Mouse (Mus musculus) kidney, adult 2 months (tissue): ENCODE measurements around the gene Efcab11.

Experiments
- CTCF ChIP-seq: fragments of 200-500 bp; conservative IDR thresholded peaks from 2 replicates; pipeline ENCODE4 v1.5.1; 2011; ENCODE audit warnings: low read depth, mild to moderate bottlenecking, control low read depth, low read length, moderate library complexity, mixed read lengths; ENCODE audit not compliant: insufficient read depth, insufficient read length
- POLR2A ChIP-seq: fragments of 200-500 bp; IDR thresholded peaks from one replicate; pipeline ENCODE4 v1.6.1; 2011; ENCODE audit warnings: low read depth, low read length, control low read depth

DNA sequence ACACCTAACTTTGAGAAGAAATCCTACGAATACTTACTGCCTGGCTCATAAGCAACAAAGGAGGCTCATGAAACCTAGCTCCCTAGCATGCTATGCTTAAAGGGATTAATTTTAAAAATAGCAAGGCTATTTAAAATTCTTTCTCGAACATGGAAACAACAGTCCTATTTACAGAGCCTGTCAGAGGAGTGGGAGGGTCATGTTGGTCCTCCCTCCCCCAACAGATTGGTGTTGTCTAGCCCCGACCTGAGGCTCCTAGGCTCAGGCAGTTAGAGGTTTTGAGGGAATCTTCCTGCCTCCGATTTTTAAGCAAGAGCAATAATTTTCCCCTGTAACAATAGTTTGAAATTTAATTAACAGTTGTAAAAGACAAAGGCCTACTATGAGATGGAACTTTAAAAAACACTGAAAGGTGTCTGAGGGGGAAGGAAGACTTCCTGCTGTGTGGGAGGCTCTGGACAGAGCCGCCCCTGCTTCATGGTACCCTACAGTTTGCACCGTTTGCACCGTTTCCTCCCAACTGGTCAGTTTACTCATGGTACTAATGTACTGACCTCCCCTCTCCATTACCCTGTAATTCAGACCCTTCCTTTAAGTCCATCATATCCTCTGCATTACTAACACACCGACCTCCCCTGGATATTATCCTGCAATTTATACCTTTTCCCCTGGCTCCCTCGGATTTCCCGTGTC, 90.6 kb downstream of the Efcab11 start:
- no peak for TF ChIP-seq CTCF
- no peak for TF ChIP-seq POLR2A
